Mouse (Mus musculus): Measurements from ENCODE around the gene Zfp292.

Gene Zfp292

DNA sequence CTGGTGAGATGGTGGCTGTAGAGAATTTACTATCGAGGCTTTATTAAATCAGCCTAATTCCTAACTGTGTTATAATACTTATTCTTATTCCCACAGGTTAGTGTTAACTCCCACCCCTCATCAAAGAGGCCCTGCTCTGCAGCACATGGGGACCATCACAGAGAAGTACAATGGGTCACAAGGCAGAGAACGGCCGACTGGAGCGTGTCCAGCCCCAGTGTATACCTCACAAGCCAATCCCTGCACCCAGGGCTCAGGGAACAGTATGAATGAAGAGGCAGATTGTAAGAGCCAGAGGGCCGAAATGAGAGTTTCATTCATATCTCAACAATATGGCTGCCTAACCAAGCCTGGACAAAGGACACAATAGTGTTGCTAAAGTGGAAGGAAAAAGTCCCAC lies 86.5 kb downstream of the Zfp292 start:
- no peak for DNase-seq (ENCODE audit: low read depth)

GRCm38 (mm10) chr4:34786476-34786875 lies 96.3 kb downstream of the Zfp292 start:
- DNase-seq (ENCODE audit: low read depth): no peak

DNA sequence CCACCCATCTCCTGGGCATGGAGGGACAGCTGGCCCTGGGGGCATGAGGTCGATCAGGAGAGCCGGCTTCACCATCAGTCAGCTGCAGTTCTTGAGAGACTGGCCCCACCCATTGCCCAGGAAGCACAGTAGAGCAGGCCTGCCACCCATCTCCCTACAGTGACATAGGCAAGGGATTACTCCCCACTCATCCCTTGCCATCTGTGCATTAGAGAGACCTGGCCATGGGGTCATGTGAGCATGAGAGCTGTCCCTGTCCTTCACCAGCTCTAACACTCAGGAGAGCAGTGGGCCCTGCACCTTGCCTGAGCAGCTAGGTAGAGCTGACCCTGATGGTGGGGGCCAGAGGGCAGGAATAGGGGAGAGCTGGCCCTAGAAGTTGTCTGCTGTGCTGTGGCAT lies 97.1 kb downstream of the Zfp292 start:
- no peak for DNase-seq (ENCODE audit: low read depth)

GRCm38 (mm10) chr4:34784865-34785264 lies 97.9 kb downstream of the Zfp292 start:
- DNase-seq (ENCODE audit: low read depth): no peak

DNA sequence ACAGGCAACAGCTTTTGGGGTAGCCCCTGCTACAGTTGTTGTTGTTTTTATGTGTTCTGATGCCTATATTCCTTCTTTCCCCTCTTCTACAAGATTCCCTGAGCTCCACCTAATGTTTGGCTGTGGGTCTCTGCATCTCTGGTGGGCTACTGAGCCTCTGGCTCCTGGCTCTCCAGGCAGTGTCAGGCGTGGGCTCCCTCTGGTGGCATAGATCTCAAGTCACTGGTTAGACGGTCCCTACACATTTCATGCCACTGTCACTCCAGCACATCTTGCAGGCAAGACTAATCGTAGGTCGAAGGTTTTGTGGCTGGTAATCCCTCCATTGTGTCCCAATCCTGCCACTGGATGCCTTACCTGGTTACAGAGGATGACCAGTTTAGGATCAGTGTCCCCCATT lies 100.0 kb downstream of the Zfp292 start:
- peak; percentile 54 for DNase-seq (ENCODE audit: low read depth)

DNA sequence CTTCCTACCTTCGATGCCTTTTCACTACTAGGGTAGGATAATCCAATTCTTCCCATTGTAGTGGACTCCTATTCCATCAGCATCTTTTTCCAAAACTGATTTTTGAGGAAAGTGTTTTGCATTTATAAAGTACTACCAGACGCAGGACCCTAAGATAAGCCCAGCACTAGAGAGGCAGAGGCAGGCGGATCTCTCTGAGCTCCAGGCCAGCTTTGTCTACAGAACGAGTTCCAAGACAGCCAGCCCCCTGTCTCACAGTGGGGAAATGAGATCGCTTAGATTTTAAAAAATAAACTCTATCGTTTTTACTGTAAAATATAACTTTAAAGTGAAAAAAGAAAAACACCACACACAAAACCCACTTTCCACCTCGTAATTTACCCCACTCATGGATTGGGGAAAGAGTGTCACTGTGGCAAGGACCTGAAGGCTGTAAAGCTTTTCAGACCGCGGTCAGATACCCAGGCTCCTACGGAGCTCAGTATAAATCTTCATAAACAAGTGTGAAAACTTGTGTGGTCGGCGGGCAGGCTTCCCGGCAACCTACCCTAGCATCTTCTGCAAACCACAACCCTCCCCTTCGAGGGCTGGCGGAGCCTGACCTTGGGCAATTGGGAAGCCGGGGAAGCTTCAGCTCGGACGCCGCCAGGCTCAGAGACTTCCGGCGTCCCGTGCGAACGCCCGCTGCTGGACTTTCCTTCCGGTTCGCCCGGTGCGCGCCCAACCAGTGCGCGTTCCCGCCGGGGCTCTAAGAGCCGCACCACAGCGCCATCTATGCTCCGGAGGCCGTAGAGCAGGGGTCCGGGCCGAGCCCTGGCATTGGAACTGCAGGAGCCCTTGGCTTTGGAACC lies 104.9 kb downstream of the Zfp292 start, which contains the start of gene Smim8:
TSS of gene Smim8 (minus strand) at position 747 of the 851 bp plus-strand sequence.
- DNase-seq (ENCODE audit: low read depth): peak; percentile 95

DNA sequence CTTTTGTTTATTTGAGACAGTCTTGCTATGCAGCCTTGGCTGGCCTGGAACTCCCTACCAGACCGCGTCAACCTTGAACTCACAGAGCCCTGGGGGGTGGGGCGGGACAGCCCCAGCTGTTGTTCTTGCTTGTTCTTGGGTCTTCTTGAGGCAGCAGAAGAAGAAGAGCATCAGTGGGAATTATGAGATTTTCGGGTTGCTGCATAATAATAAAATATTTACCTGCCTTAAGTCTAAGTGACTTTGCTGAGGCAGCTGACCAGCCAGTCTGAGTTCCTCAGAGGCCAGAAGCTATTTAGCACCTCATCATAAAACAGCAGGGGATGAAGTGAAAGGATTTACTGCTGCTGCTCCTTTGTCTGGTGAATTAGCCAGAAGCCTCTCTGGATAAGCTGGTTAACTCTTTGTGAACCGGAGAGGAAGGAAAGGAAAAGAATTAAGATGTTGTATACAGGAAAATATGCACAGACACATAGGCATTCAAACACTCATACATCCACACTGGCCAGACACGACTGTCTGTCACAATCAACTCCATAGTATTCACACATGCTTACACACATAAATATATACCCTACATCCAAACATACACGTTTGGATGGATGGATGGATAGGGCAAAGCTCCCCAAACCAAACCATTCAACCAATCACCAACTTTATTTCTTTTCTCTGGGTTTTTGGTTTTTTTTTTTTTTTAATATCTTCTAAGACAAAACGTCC lies 110.9 kb downstream of the Zfp292 start:
- no peak for DNase-seq (ENCODE audit: low read depth)

- no peak for DNase-seq (ENCODE audit: low read depth)
Observed at GRCm38 (mm10) chr4:34756163-34756562, 126.6 kb downstream of the Zfp292 start, which contains the start of gene Gm136. Gene Gm136, minus strand, starts transcription at chr4:34756263.

Measured in naive thymus-derived CD4-positive, alpha-beta T cell, adult 2 months (primary cell).